Mouse (Mus musculus): ENCODE data around the gene Krtap16-3. TPM values are rescaled to one million over a fixed set of nuclear protein-coding genes. Genes with fewer than 3 reads are reported as not detected.

Krtap16-3 gene
- total RNA-seq (2014; rRNA removed), result not detected in 2 replicates
- not detected in 2 replicates for polyA plus RNA-seq (2015; fragmentation: Nextera tagmentation; extraction: Ambion mirVana)

DNA sequence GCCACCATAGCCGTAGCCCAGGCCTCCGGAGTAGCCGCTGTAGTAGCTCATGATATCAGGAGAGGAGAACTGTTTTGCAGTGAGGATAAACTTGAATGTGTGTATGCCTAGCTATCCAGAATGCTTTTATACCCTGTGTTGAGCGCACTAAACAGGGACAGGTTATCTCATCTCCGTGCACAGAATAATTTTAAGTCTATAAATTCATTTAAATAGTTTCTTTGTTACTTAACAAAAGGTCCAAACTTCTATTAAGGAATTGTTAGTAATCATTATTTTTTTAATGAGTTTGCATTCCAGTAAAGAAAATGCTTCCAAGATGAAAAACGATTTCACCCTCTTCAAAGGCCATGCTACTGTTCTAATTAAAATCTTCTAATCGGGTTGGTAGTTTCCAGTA is at the start of gene Krtap16-3:
Gene Krtap16-3, minus strand, starts transcription at position 101 of the 400 bp plus-strand sequence.
- no peaks in the 10 kb centered on the region for H3K4me1 ChIP-seq (ENCODE audit: insufficient read depth, low read length)
- TF ChIP-seq CTCF (IDR thresholded peaks at IDR 0.05), result no peak
- DNase-seq (ENCODE audit: low spot score), result no peak
- 89% methylated on average over 7 of the region's 7 CpGs for WGBS
- H3K4me2 ChIP-seq (ENCODE audit: low read depth, low read length, poor library complexity, severe bottlenecking), result no peak within 1 kb of the TSS
- no peaks in the 10 kb centered on the region for H3K9me3 ChIP-seq (ENCODE audit: low read length)
- no peaks in the 10 kb centered on the region for H3K27me3 ChIP-seq (ENCODE audit: insufficient read depth, low read length)
- ATAC-seq (ENCODE audit: low FRiP score), result no peak
- H3K4me3 ChIP-seq (ENCODE audit: low read depth, low read length), result no peak within 1 kb of the TSS
- H3K27ac ChIP-seq (ENCODE audit: low read depth, low read length), result no peak within 1 kb of the TSS
- H3K9ac ChIP-seq (replicated peaks; ENCODE audit: low read length, poor library complexity, severe bottlenecking), result no peak within 1 kb of the TSS
- no peaks in the 10 kb centered on the region for H3K36me3 ChIP-seq (ENCODE audit: insufficient read depth, low read length)

DNA sequence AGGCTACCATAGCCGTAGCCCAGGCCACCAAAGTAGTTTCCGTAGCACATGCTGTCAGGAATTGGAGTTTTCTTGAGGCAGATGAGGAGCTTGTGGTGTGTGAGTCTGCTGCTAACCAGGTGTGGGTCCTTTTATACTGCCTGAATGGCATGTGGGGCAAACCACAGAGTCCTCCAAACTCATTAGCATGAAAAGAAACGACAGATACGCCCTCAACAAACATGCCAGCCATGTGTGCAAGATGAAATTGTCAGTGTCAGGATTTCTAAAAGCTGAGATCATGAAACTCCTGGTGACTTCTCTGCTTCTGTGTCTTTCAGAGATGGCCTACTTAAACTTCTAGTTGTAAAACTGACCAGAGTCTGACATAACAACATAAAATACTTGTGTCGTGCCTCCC is 48.0 kb upstream of the Krtap16-3 start, which contains the start of gene Krtap22-2:
Gene Krtap22-2, minus strand, starts transcription at position 101 of the 400 bp plus-strand sequence.
- no peak for TF ChIP-seq CTCF (IDR thresholded peaks at IDR 0.05)
- no peak within 1 kb of the TSS for H3K27ac ChIP-seq (ENCODE audit: low read depth, low read length)
- H3K9me3 ChIP-seq (ENCODE audit: low read length), result no peaks in the 10 kb centered on the region
- ATAC-seq (ENCODE audit: low FRiP score) (no peak), DNase-seq (ENCODE audit: low spot score) (no peak)
- H3K27me3 ChIP-seq (ENCODE audit: insufficient read depth, low read length), result no peaks in the 10 kb centered on the region
- H3K4me1 ChIP-seq (ENCODE audit: insufficient read depth, low read length), result no peaks in the 10 kb centered on the region
- no peak within 1 kb of the TSS for H3K4me3 ChIP-seq (ENCODE audit: low read depth, low read length)
- no peaks in the 10 kb centered on the region for H3K36me3 ChIP-seq (ENCODE audit: insufficient read depth, low read length)
- no peak within 1 kb of the TSS for H3K4me2 ChIP-seq (ENCODE audit: low read depth, low read length, poor library complexity, severe bottlenecking)
- H3K9ac ChIP-seq (replicated peaks; ENCODE audit: low read length, poor library complexity, severe bottlenecking), result no peak within 1 kb of the TSS
- 79% methylated on average over 5 of the region's 5 CpGs for WGBS

DNA sequence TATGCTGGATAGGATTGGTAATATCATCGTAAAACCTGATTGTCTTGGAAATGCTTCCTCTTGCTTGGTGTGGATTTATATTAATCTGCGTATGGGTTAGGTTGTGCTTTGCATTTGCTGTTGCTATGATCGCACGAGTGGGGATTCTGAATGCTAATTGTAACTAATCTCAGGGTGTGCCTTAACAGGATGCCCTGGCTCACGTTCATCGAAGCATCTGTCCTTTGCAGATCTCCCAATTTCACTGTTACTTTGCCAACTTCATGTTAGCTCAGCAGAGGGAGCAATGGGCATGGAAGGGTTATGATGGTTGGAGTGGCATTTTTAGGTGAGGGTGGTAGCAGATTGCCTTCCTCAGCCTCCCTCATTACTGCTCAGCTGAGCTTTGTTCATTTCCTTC is 21.6 kb downstream of the Krtap16-3 start:
- no peak overlapping the region for H3K9ac ChIP-seq (replicated peaks; ENCODE audit: low read length, poor library complexity, severe bottlenecking)
- no peaks in the 10 kb centered on the region for H3K4me1 ChIP-seq (ENCODE audit: insufficient read depth, low read length)
- DNase-seq (ENCODE audit: low spot score) (peak; percentile 49), ATAC-seq (ENCODE audit: low FRiP score) (no peak)
- no peak overlapping the region for H3K4me2 ChIP-seq (ENCODE audit: low read depth, low read length, poor library complexity, severe bottlenecking)
- no peaks in the 10 kb centered on the region for H3K9me3 ChIP-seq (ENCODE audit: low read length)
- H3K27ac ChIP-seq (ENCODE audit: low read depth, low read length), result no peak overlapping the region
- WGBS, result 67% methylated on average over 6 of the region's 6 CpGs
- H3K4me3 ChIP-seq (ENCODE audit: low read depth, low read length), result no peak overlapping the region
- no peaks in the 10 kb centered on the region for H3K36me3 ChIP-seq (ENCODE audit: insufficient read depth, low read length)
- TF ChIP-seq CTCF (IDR thresholded peaks at IDR 0.05), result no peak
- H3K27me3 ChIP-seq (ENCODE audit: insufficient read depth, low read length), result no peaks in the 10 kb centered on the region

DNA sequence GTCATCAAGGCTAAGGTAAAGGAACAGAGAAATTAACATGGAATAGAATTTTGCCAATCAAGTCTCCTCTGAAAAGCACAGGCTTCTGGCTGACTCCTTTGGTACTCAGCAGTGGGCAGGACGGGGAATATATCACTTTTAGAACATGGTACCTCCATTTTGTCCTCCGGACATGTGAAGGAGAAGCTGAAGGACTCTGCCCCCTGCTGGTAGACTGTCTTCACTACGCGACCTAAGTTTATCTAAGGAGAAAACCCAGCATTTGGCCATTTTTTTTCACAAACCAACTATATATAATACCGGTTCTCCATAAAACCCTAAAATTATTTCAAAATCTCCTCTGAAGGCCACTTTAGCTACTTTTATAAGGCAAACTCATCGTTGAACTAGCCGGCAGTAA is 24.4 kb downstream of the Krtap16-3 start:
- DNase-seq (ENCODE audit: low spot score) (no peak), ATAC-seq (ENCODE audit: low FRiP score) (no peak)
- no peak overlapping the region for H3K4me3 ChIP-seq (ENCODE audit: low read depth, low read length)
- no peaks in the 10 kb centered on the region for H3K36me3 ChIP-seq (ENCODE audit: insufficient read depth, low read length)
- 84% methylated on average over 7 of the region's 7 CpGs for WGBS
- H3K27me3 ChIP-seq (ENCODE audit: insufficient read depth, low read length), result no peaks in the 10 kb centered on the region
- H3K27ac ChIP-seq (ENCODE audit: low read depth, low read length), result no peak overlapping the region
- no peak overlapping the region for H3K9ac ChIP-seq (replicated peaks; ENCODE audit: low read length, poor library complexity, severe bottlenecking)
- no peak overlapping the region for H3K4me2 ChIP-seq (ENCODE audit: low read depth, low read length, poor library complexity, severe bottlenecking)
- peak; percentile 45 for TF ChIP-seq CTCF (IDR thresholded peaks at IDR 0.05)
- no peaks in the 10 kb centered on the region for H3K4me1 ChIP-seq (ENCODE audit: insufficient read depth, low read length)
- no peaks in the 10 kb centered on the region for H3K9me3 ChIP-seq (ENCODE audit: low read length)

DNA sequence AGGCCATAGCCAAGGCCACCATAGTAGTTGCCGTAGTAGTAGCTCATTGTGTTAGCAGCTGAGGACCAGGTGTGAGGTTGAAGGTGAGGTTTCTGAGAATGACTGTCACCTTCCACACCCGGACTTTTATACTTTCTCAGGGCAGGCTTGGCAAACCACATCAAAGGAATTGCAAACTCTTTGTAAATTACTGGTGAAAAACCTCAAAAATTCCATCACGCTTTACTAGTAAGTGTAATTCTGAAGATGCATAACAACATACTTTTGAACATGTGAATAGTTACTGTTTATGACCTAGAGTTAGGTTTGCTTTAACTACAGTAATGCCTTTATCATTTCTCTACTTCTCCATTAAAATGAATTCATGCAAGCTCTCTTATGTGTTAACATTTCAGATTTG is 30.5 kb downstream of the Krtap16-3 start, which contains the start of gene Krtap19-9b:
Gene Krtap19-9b, minus strand, starts transcription at position 101 of the 400 bp plus-strand sequence.
- no peak for TF ChIP-seq CTCF (IDR thresholded peaks at IDR 0.05)
- ATAC-seq (ENCODE audit: low FRiP score) (no peak), DNase-seq (ENCODE audit: low spot score) (no peak)
- no peak within 1 kb of the TSS for H3K9ac ChIP-seq (replicated peaks; ENCODE audit: low read length, poor library complexity, severe bottlenecking)
- WGBS, result 96% methylated on average over 3 of the region's 3 CpGs
- no peak within 1 kb of the TSS for H3K27ac ChIP-seq (ENCODE audit: low read depth, low read length)
- 0 out of 2 replicates have a peak, but pooled peaks cover 3% of the 10 kb centered on the region for H3K9me3 ChIP-seq (ENCODE audit: low read length)
- no peak within 1 kb of the TSS for H3K4me3 ChIP-seq (ENCODE audit: low read depth, low read length)
- no peaks in the 10 kb centered on the region for H3K27me3 ChIP-seq (ENCODE audit: insufficient read depth, low read length)
- no peaks in the 10 kb centered on the region for H3K4me1 ChIP-seq (ENCODE audit: insufficient read depth, low read length)
- H3K36me3 ChIP-seq (ENCODE audit: insufficient read depth, low read length), result no peaks in the 10 kb centered on the region
- H3K4me2 ChIP-seq (ENCODE audit: low read depth, low read length, poor library complexity, severe bottlenecking), result no peak within 1 kb of the TSS

Other genes with a start within 250 kb of the Krtap16-3 start
- not detected in 2 replicates for gene Krtap13-1, start 234.0 kb downstream of the Krtap16-3 start, total RNA-seq (2014; rRNA removed)
- not detected in 2 replicates for gene Krtap13-1, start 234.0 kb downstream of the Krtap16-3 start, polyA plus RNA-seq (2015; fragmentation: Nextera tagmentation; extraction: Ambion mirVana)
- not detected in 2 replicates for gene Krtap13, start 211.2 kb downstream of the Krtap16-3 start, total RNA-seq (2014; rRNA removed)
- gene Krtap13, start 211.2 kb downstream of the Krtap16-3 start, polyA plus RNA-seq (2015; fragmentation: Nextera tagmentation; extraction: Ambion mirVana), result not detected in 2 replicates
- not detected in 2 replicates for gene 2310034C09Rik, start 204.0 kb downstream of the Krtap16-3 start, total RNA-seq (2014; rRNA removed)
- gene 2310034C09Rik, start 204.0 kb downstream of the Krtap16-3 start, polyA plus RNA-seq (2015; fragmentation: Nextera tagmentation; extraction: Ambion mirVana), result not detected in 2 replicates
- gene 2310057N15Rik, start 188.7 kb downstream of the Krtap16-3 start, total RNA-seq (2014; rRNA removed), result not detected in 2 replicates
- not detected in 2 replicates for gene 2310057N15Rik, start 188.7 kb downstream of the Krtap16-3 start, polyA plus RNA-seq (2015; fragmentation: Nextera tagmentation; extraction: Ambion mirVana)
- gene Gm5965, start 185.0 kb downstream of the Krtap16-3 start, total RNA-seq (2014; rRNA removed), result not detected in 2 replicates
- not detected in 2 replicates for gene Gm5965, start 185.0 kb downstream of the Krtap16-3 start, polyA plus RNA-seq (2015; fragmentation: Nextera tagmentation; extraction: Ambion mirVana)
- not detected in 2 replicates for gene Gm20741, start 150.7 kb downstream of the Krtap16-3 start, total RNA-seq (2014; rRNA removed)
- not detected in 2 replicates for gene Gm20741, start 150.7 kb downstream of the Krtap16-3 start, polyA plus RNA-seq (2015; fragmentation: Nextera tagmentation; extraction: Ambion mirVana)
- not detected in 2 replicates for gene Krtap15, start 142.7 kb downstream of the Krtap16-3 start, total RNA-seq (2014; rRNA removed)
- gene Krtap15, start 142.7 kb downstream of the Krtap16-3 start, polyA plus RNA-seq (2015; fragmentation: Nextera tagmentation; extraction: Ambion mirVana), result not detected in 2 replicates
- not detected in 2 replicates for gene Krtap14, start 136.7 kb downstream of the Krtap16-3 start, total RNA-seq (2014; rRNA removed)
- not detected in 2 replicates for gene Krtap14, start 136.7 kb downstream of the Krtap16-3 start, polyA plus RNA-seq (2015; fragmentation: Nextera tagmentation; extraction: Ambion mirVana)
- gene Krtap19-1, start 93.5 kb downstream of the Krtap16-3 start, total RNA-seq (2014; rRNA removed), result not detected in 2 replicates
- gene Krtap19-1, start 93.5 kb downstream of the Krtap16-3 start, polyA plus RNA-seq (2015; fragmentation: Nextera tagmentation; extraction: Ambion mirVana), result not detected in 2 replicates
- not detected in 2 replicates for gene Krtap19-2, start 88.6 kb downstream of the Krtap16-3 start, total RNA-seq (2014; rRNA removed)
- gene Krtap19-2, start 88.6 kb downstream of the Krtap16-3 start, polyA plus RNA-seq (2015; fragmentation: Nextera tagmentation; extraction: Ambion mirVana), result not detected in 2 replicates
- not detected in 2 replicates for gene Krtap19-3, start 84.8 kb downstream of the Krtap16-3 start, total RNA-seq (2014; rRNA removed)
- gene Krtap19-3, start 84.8 kb downstream of the Krtap16-3 start, polyA plus RNA-seq (2015; fragmentation: Nextera tagmentation; extraction: Ambion mirVana), result not detected in 2 replicates
- gene Krtap19-4, start 77.8 kb downstream of the Krtap16-3 start, total RNA-seq (2014; rRNA removed), result not detected in 2 replicates
- not detected in 2 replicates for gene Krtap19-4, start 77.8 kb downstream of the Krtap16-3 start, polyA plus RNA-seq (2015; fragmentation: Nextera tagmentation; extraction: Ambion mirVana)
- gene Krtap19-5, start 66.4 kb downstream of the Krtap16-3 start, total RNA-seq (2014; rRNA removed), result not detected in 2 replicates
- gene Krtap19-5, start 66.4 kb downstream of the Krtap16-3 start, polyA plus RNA-seq (2015; fragmentation: Nextera tagmentation; extraction: Ambion mirVana), result not detected in 2 replicates
- not detected in 2 replicates for gene Krtap19-9b, start 30.6 kb downstream of the Krtap16-3 start, total RNA-seq (2014; rRNA removed)
- gene Krtap19-9b, start 30.6 kb downstream of the Krtap16-3 start, polyA plus RNA-seq (2015; fragmentation: Nextera tagmentation; extraction: Ambion mirVana), result not detected in 2 replicates
- not detected in 2 replicates for gene Krtap22-2, start 47.9 kb upstream of the Krtap16-3 start, total RNA-seq (2014; rRNA removed)
- not detected in 2 replicates for gene Krtap22-2, start 47.9 kb upstream of the Krtap16-3 start, polyA plus RNA-seq (2015; fragmentation: Nextera tagmentation; extraction: Ambion mirVana)
- gene Gm10229, start 52.4 kb upstream of the Krtap16-3 start, total RNA-seq (2014; rRNA removed), result not detected in 2 replicates
- not detected in 2 replicates for gene Gm10229, start 52.4 kb upstream of the Krtap16-3 start, polyA plus RNA-seq (2015; fragmentation: Nextera tagmentation; extraction: Ambion mirVana)
- not detected in 2 replicates for gene Krtap6-1, start 68.8 kb upstream of the Krtap16-3 start, total RNA-seq (2014; rRNA removed)
- gene Krtap6-1, start 68.8 kb upstream of the Krtap16-3 start, polyA plus RNA-seq (2015; fragmentation: Nextera tagmentation; extraction: Ambion mirVana), result not detected in 2 replicates
- gene Gm10228, start 78.6 kb upstream of the Krtap16-3 start, total RNA-seq (2014; rRNA removed), result not detected in 2 replicates
- gene Gm10228, start 78.6 kb upstream of the Krtap16-3 start, polyA plus RNA-seq (2015; fragmentation: Nextera tagmentation; extraction: Ambion mirVana), result not detected in 2 replicates
- not detected in 2 replicates for gene Krtap6-5, start 85.0 kb upstream of the Krtap16-3 start, total RNA-seq (2014; rRNA removed)
- gene Krtap6-5, start 85.0 kb upstream of the Krtap16-3 start, polyA plus RNA-seq (2015; fragmentation: Nextera tagmentation; extraction: Ambion mirVana), result not detected in 2 replicates
- not detected in 2 replicates for gene 1110025L11Rik, start 101.1 kb upstream of the Krtap16-3 start, total RNA-seq (2014; rRNA removed)
- not detected in 2 replicates for gene 1110025L11Rik, start 101.1 kb upstream of the Krtap16-3 start, polyA plus RNA-seq (2015; fragmentation: Nextera tagmentation; extraction: Ambion mirVana)
- gene Krtap6-3, start 121.1 kb upstream of the Krtap16-3 start, total RNA-seq (2014; rRNA removed), result not detected in 2 replicates
- gene Krtap6-3, start 121.1 kb upstream of the Krtap16-3 start, polyA plus RNA-seq (2015; fragmentation: Nextera tagmentation; extraction: Ambion mirVana), result not detected in 2 replicates
- not detected in 2 replicates for gene Gm6358, start 178.0 kb upstream of the Krtap16-3 start, total RNA-seq (2014; rRNA removed)
- not detected in 2 replicates for gene Gm6358, start 178.0 kb upstream of the Krtap16-3 start, polyA plus RNA-seq (2015; fragmentation: Nextera tagmentation; extraction: Ambion mirVana)
- not detected in 2 replicates for gene Gm10061, start 188.2 kb upstream of the Krtap16-3 start, total RNA-seq (2014; rRNA removed)
- gene Gm10061, start 188.2 kb upstream of the Krtap16-3 start, polyA plus RNA-seq (2015; fragmentation: Nextera tagmentation; extraction: Ambion mirVana), result not detected in 2 replicates
- not detected in 2 replicates for gene Gm9789, start 195.1 kb upstream of the Krtap16-3 start, total RNA-seq (2014; rRNA removed)
- gene Gm9789, start 195.1 kb upstream of the Krtap16-3 start, polyA plus RNA-seq (2015; fragmentation: Nextera tagmentation; extraction: Ambion mirVana), result not detected in 2 replicates
- gene Gm7735, start 206.6 kb upstream of the Krtap16-3 start, total RNA-seq (2014; rRNA removed), result not detected in 2 replicates
- not detected in 2 replicates for gene Gm7735, start 206.6 kb upstream of the Krtap16-3 start, polyA plus RNA-seq (2015; fragmentation: Nextera tagmentation; extraction: Ambion mirVana)
- gene 1110057P08Rik, start 211.9 kb upstream of the Krtap16-3 start, total RNA-seq (2014; rRNA removed), result not detected in 2 replicates
- gene 1110057P08Rik, start 211.9 kb upstream of the Krtap16-3 start, polyA plus RNA-seq (2015; fragmentation: Nextera tagmentation; extraction: Ambion mirVana), result not detected in 2 replicates
- not detected in 2 replicates for gene Krtap20-2, start 243.0 kb upstream of the Krtap16-3 start, total RNA-seq (2014; rRNA removed)
- not detected in 2 replicates for gene Krtap20-2, start 243.0 kb upstream of the Krtap16-3 start, polyA plus RNA-seq (2015; fragmentation: Nextera tagmentation; extraction: Ambion mirVana)

All from midbrain, postnatal 0 days (tissue).